Mouse (Mus musculus) kidney, adult 2 months (tissue): ENCODE data around the gene Ube2q1.

Source experiments
- CTCF ChIP-seq: fragments of 200-500 bp; conservative IDR thresholded peaks from 2 replicates; pipeline ENCODE4 v1.5.1; 2011; ENCODE audit warnings: low read depth, mild to moderate bottlenecking, control low read depth, low read length, moderate library complexity, mixed read lengths; ENCODE audit not compliant: insufficient read depth, insufficient read length
- POLR2A ChIP-seq: fragments of 200-500 bp; IDR thresholded peaks from one replicate; pipeline ENCODE4 v1.6.1; 2011; ENCODE audit warnings: low read depth, low read length, control low read depth

- TF ChIP-seq POLR2A (no peak), CTCF (no peak)
These were observed 34.5 kb downstream of the Ube2q1 start for GRCm38 (mm10) chr3:89807881-89808280.
